Mouse (Mus musculus) kidney, embryonic 16.5 days (tissue): ENCODE results near the gene Acsl1. TPM values are rescaled to one million over a fixed set of nuclear protein-coding genes. Genes with fewer than 3 reads are reported as not detected.
A peak's percentile ranks its signal among the peaks of the same experiment; 100 is the strongest.

ENCODE experiments used
- ATAC-seq: fragments of 200-750 bp; cut with Nextera tagmentation; 2 replicates; pipeline ENCODE4 v1.8.0; 2017; ENCODE audit warnings: moderate TSS enrichment; ENCODE audit not compliant: low FRiP score, low TSS enrichment
- H3K27ac ChIP-seq: fragments of 300-500 bp; sonication (generic); 2 replicates; pipeline ENCODE4 v1.5.1; 2014; ENCODE audit warnings: low read length
- H3K27me3 ChIP-seq: fragments of 300-500 bp; sonication (generic); 2 replicates; pipeline ENCODE4 v1.6.1; 2014; ENCODE audit warnings: low read length, control low read depth, mixed read lengths; ENCODE audit not compliant: insufficient read depth
- H3K36me3 ChIP-seq: fragments of 300-500 bp; sonication (generic); 2 replicates; pipeline ENCODE4 v1.6.1; 2014; ENCODE audit warnings: low read length, control low read depth, mixed read lengths; ENCODE audit not compliant: insufficient read depth
- H3K4me1 ChIP-seq: fragments of 300-500 bp; sonication (generic); 2 replicates; pipeline ENCODE4 v1.6.1; 2014; ENCODE audit warnings: low read length, control low read depth, mixed read lengths; ENCODE audit not compliant: insufficient read depth
- H3K4me2 ChIP-seq: fragments of 300-500 bp; sonication (generic); replicated peaks from 2 replicates; pipeline ENCODE4 v1.6.1; 2014; ENCODE audit warnings: low read depth, low read length
- H3K4me3 ChIP-seq: fragments of 300-500 bp; sonication (generic); 2 replicates; pipeline ENCODE4 v1.5.1; 2014; ENCODE audit warnings: mild to moderate bottlenecking, low read length
- H3K9ac ChIP-seq: fragments of 300-500 bp; sonication (generic); replicated peaks from 2 replicates; pipeline ENCODE4 v1.6.1; 2014; ENCODE audit warnings: low read length
- H3K9me3 ChIP-seq: fragments of 300-500 bp; sonication (generic); 2 replicates; pipeline ENCODE4 v1.6.1; 2016; ENCODE audit warnings: low read length, control low read depth
- WGBS: fragments of 180-500 bp; shearing (Covaris S2); extraction: QIAGEN DNeasy Blood & Tissue Kit; methylation state at CpG from one replicate; pipeline ENCODE4 v1.1.7; 2014; 5-methylcytosine and 5-hydroxymethylcytosine counted together
- polyA plus RNA-seq: library from polyadenylated mRNA; unstranded; fragments of >200 nt; fragmentation: Nextera tagmentation; extraction: Ambion mirVana; gene quantifications from 2 replicates; pipeline ENCODE4 v1.2.1, GENCODE M21; 2015

The Acsl1 gene
- polyA plus RNA-seq, 1 experiment from 2014 or later: 20.6 TPM

GRCm38 (mm10) chr8:46499376-46500061 lies 28.7 kb downstream of the Acsl1 start:
- H3K27ac ChIP-seq: peak overlapping the region; percentile 79

GRCm38 (mm10) chr8:46502333-46503071 lies 31.7 kb downstream of the Acsl1 start:
- Histone ChIP-seq H3K27ac (no peak overlapping the region), H3K9ac (0 out of 2 replicates have a peak overlapping the region, but pooled peaks have one; percentile 22), H3K27me3 (no peaks in the 10 kb centered on the region), H3K36me3 (0 out of 2 replicates have a peak, but pooled peaks cover 5% of the 10 kb centered on the region), H3K4me2 (peak overlapping the region; percentile 50), H3K9me3 (no peaks in the 10 kb centered on the region), H3K4me1 (peaks cover 41% of the 10 kb centered on the region), H3K4me3 (peak overlapping the region; percentile 42)
- 25% methylated on average over 19 of the region's 19 CpGs for WGBS
- ATAC-seq: no peak

More at GRCm38 (mm10) chr8:46499376-46500061, 28.7 kb downstream of the Acsl1 start:
- Histone ChIP-seq H3K9me3 (no peaks in the 10 kb centered on the region), H3K4me2 (peak overlapping the region; percentile 52), H3K27me3 (no peaks in the 10 kb centered on the region), H3K4me3 (peak overlapping the region; percentile 26), H3K4me1 (peaks cover 35% of the 10 kb centered on the region), H3K36me3 (no peaks in the 10 kb centered on the region), H3K9ac (0 out of 2 replicates have a peak overlapping the region, but pooled peaks have one; percentile 37)
- 12% methylated on average over 19 of the region's 19 CpGs for WGBS
- peak; percentile 96 for ATAC-seq

- no peak for ATAC-seq
- peak overlapping the region; percentile 50 for H3K4me2 ChIP-seq
- peak overlapping the region; percentile 42 for H3K4me3 ChIP-seq
- H3K36me3 ChIP-seq: 0 out of 2 replicates have a peak, but pooled peaks cover 5% of the 10 kb centered on the region
- no peaks in the 10 kb centered on the region for H3K9me3 ChIP-seq
- WGBS: 80% methylated on average over 11 of the region's 12 CpGs
- H3K27me3 ChIP-seq: no peaks in the 10 kb centered on the region
- 0 out of 2 replicates have a peak overlapping the region, but pooled peaks have one; percentile 22 for H3K9ac ChIP-seq
- H3K27ac ChIP-seq: no peak overlapping the region
- H3K4me1 ChIP-seq: peaks cover 41% of the 10 kb centered on the region
Observed at GRCm38 (mm10) chr8:46503072-46503695, 32.3 kb downstream of the Acsl1 start.

- no peak for ATAC-seq
- Histone ChIP-seq H3K4me1 (peaks cover 35% of the 10 kb centered on the region), H3K9ac (no peak overlapping the region), H3K27ac (no peak overlapping the region), H3K4me3 (no peak overlapping the region), H3K9me3 (no peaks in the 10 kb centered on the region), H3K36me3 (0 out of 2 replicates have a peak, but pooled peaks cover 5% of the 10 kb centered on the region), H3K4me2 (no peak overlapping the region), H3K27me3 (no peaks in the 10 kb centered on the region)
- WGBS: 47% methylated on average over 3 of the region's 3 CpGs
Observed at GRCm38 (mm10) chr8:46504196-46504595, 33.4 kb downstream of the Acsl1 start.

GRCm38 (mm10) chr8:46508488-46509395 lies 37.9 kb downstream of the Acsl1 start:
- no peak overlapping the region for H3K4me2 ChIP-seq
- H3K9ac ChIP-seq: no peak overlapping the region
- 77% methylated on average over 14 of the region's 14 CpGs for WGBS
- no peaks in the 10 kb centered on the region for H3K27me3 ChIP-seq
- no peak overlapping the region for H3K27ac ChIP-seq
- no peak for ATAC-seq
- H3K9me3 ChIP-seq: no peaks in the 10 kb centered on the region
- peaks cover 13% of the 10 kb centered on the region for H3K4me1 ChIP-seq
- H3K4me3 ChIP-seq: no peak overlapping the region
- 0 out of 2 replicates have a peak, but pooled peaks cover 5% of the 10 kb centered on the region for H3K36me3 ChIP-seq

GRCm38 (mm10) chr8:46509474-46509873 lies 38.6 kb downstream of the Acsl1 start:
- no peak overlapping the region for H3K4me2 ChIP-seq
- no peaks in the 10 kb centered on the region for H3K9me3 ChIP-seq
- H3K9ac ChIP-seq: no peak overlapping the region
- no peak overlapping the region for H3K27ac ChIP-seq
- 77% methylated on average over 3 of the region's 3 CpGs for WGBS
- peaks cover 7% of the 10 kb centered on the region for H3K4me1 ChIP-seq
- H3K36me3 ChIP-seq: 0 out of 2 replicates have a peak, but pooled peaks cover 5% of the 10 kb centered on the region
- ATAC-seq: no peak
- H3K4me3 ChIP-seq: no peak overlapping the region
- H3K27me3 ChIP-seq: no peaks in the 10 kb centered on the region

GRCm38 (mm10) chr8:46511336-46511735 lies 40.5 kb downstream of the Acsl1 start:
- H3K27ac ChIP-seq: no peak overlapping the region
- H3K4me2 ChIP-seq: no peak overlapping the region
- WGBS: 90% methylated on average over 9 of the region's 9 CpGs
- H3K27me3 ChIP-seq: no peaks in the 10 kb centered on the region
- ATAC-seq: no peak
- no peak overlapping the region for H3K4me3 ChIP-seq
- no peaks in the 10 kb centered on the region for H3K4me1 ChIP-seq
- 0 out of 2 replicates have a peak, but pooled peaks cover 1% of the 10 kb centered on the region for H3K36me3 ChIP-seq
- H3K9me3 ChIP-seq: no peaks in the 10 kb centered on the region
- H3K9ac ChIP-seq: no peak overlapping the region

- Histone ChIP-seq H3K9ac (no peak overlapping the region), H3K4me2 (no peak overlapping the region), H3K27me3 (no peaks in the 10 kb centered on the region), H3K4me3 (no peak overlapping the region), H3K36me3 (no peaks in the 10 kb centered on the region), H3K27ac (no peak overlapping the region), H3K9me3 (no peaks in the 10 kb centered on the region), H3K4me1 (no peaks in the 10 kb centered on the region)
- peak; percentile 69 for ATAC-seq
- WGBS: 32% methylated on average over 8 of the region's 8 CpGs
Observed at GRCm38 (mm10) chr8:46512538-46512937, 41.7 kb downstream of the Acsl1 start.

- 75% methylated on average over 1 of the region's 1 CpGs for WGBS
- Histone ChIP-seq H3K4me1 (no peaks in the 10 kb centered on the region), H3K27ac (no peak overlapping the region), H3K4me3 (no peak overlapping the region), H3K4me2 (no peak overlapping the region), H3K9me3 (no peaks in the 10 kb centered on the region), H3K9ac (no peak overlapping the region), H3K36me3 (no peaks in the 10 kb centered on the region), H3K27me3 (no peaks in the 10 kb centered on the region)
- no peak for ATAC-seq
Observed at GRCm38 (mm10) chr8:46514027-46514426, 43.2 kb downstream of the Acsl1 start.
